Mouse (Mus musculus) megakaryocyte, embryonic 14.5 days (primary cell): ENCODE results near the gene St7.

Experiments used
- FLI1 ChIP-seq: IDR thresholded peaks from 2 replicates; pipeline ENCODE4 v1.6.1; 2012; ENCODE audit warnings: low read length, inconsistent platforms, mixed read lengths
- GATA1 ChIP-seq: IDR thresholded peaks from 3 replicates; pipeline ENCODE4 v1.6.1; 2012; ENCODE audit warnings: mixed read lengths, low read length, inconsistent platforms, borderline replicate concordance

DNA sequence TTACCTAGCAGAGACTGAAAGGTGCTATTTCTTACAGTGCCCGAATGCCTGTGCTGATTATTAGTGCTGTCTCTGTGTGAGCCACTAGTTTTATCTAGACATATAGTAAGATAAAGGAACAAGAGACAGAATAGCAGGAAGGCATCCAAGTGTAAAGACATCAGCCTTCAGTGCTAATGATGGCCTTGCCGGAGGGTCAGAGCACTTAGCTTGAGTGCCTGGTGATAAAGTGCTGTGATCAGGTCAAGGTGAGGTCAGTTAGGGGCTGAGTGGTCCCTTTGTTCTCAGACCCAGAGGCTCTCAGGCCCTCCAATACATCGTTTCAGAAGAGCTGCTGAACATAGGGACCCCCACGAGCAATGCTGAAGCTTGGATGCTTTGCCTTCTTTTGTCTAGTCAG lies 113.8 kb downstream of the St7 start:
- TF ChIP-seq GATA1 (no peak), FLI1 (no peak)
